Mouse (Mus musculus) C2C12 (cell line): Measurements from ENCODE around the gene Acoxl. TPM values are rescaled to one million over a fixed set of nuclear protein-coding genes. Genes with fewer than 3 reads are reported as not detected.

Experiments used
- H3K27me3 ChIP-seq: one replicate; pipeline ENCODE4 v1.6.1; 2011; ENCODE audit not compliant: control insufficient read depth, insufficient read depth, insufficient read length
- H3K36me3 ChIP-seq: one replicate; pipeline ENCODE4 v1.6.1; 2011; ENCODE audit not compliant: control insufficient read depth, insufficient read depth
- H3K4me3 ChIP-seq: one replicate; pipeline ENCODE4 v1.5.1; 2011; ENCODE audit warnings: mild to moderate bottlenecking, control low read depth; ENCODE audit not compliant: poor library complexity, insufficient read depth, severe bottlenecking
- H3K79me2 ChIP-seq: one replicate; pipeline ENCODE4 v1.6.1; 2011; ENCODE audit not compliant: control insufficient read depth, insufficient read depth
- H3K79me3 ChIP-seq: one replicate; pipeline ENCODE4 v1.6.1; 2011; ENCODE audit warnings: low read depth, control low read depth
- H3ac ChIP-seq: one replicate; pipeline ENCODE3; 2011; ENCODE audit warnings: low read depth; ENCODE audit not compliant: control insufficient read depth, insufficient read length
- CEBPB ChIP-seq: IDR thresholded peaks from one replicate; pipeline ENCODE4 v1.6.1; 2011; ENCODE audit warnings: low read depth, mild to moderate bottlenecking, control low read depth, moderate library complexity
- CTCF ChIP-seq: IDR thresholded peaks from one replicate; pipeline ENCODE4 v1.5.1; 2011; ENCODE audit not compliant: control insufficient read depth, insufficient read depth, insufficient read length
- FOSL1 ChIP-seq: IDR thresholded peaks from one replicate; pipeline ENCODE4 v1.8.0; 2011; ENCODE audit warnings: mild to moderate bottlenecking, low read length; ENCODE audit not compliant: poor library complexity, insufficient read depth, severe bottlenecking
- MAX ChIP-seq: IDR thresholded peaks from one replicate; pipeline ENCODE4 v1.6.1; 2011; ENCODE audit warnings: mild to moderate bottlenecking, control low read depth
- MYOD1 ChIP-seq: IDR thresholded peaks from one replicate; pipeline ENCODE4 v1.6.1; 2011; ENCODE audit warnings: low read depth; ENCODE audit not compliant: control insufficient read depth, insufficient read length
- MYOG ChIP-seq: IDR thresholded peaks from one replicate; pipeline ENCODE4 v1.6.1; 2011; ENCODE audit not compliant: control insufficient read depth, insufficient read length; ENCODE audit errors: extremely low read depth
- USF1 ChIP-seq: IDR thresholded peaks from one replicate; pipeline ENCODE4 v1.6.1; 2011; ENCODE audit warnings: low read depth, mild to moderate bottlenecking, control low read depth, moderate library complexity
- polyA plus RNA-seq: library from polyadenylated mRNA; unstranded; fragments of >200 nt; fragmentation: generic; extraction: Trizol; gene quantifications from one replicate; pipeline ENCODE4 v1.2.1, GENCODE M21; 2012; ENCODE audit warnings: missing spikeins

Gene Acoxl
- polyA plus RNA-seq, 1 experiment: not detected

DNA sequence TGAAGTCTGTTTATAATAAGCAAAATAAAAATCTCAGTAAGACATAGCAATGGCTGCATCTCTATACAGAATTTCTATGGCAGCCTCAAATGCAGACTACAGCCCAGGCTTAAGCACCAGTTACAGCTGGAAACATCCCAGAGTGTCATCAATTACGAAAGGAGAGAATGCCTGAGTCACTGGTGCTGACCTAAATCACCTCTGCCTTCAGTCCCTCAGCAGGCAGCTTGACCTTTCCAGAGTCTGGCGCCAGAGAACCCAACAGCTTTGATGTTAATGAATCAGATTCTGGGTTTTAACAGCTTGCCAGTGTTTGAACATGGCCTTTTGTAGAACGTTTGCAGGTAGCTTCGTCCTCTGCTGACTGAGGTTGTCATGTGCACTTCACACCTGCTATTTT lies 193.4 kb downstream of the Acoxl start:
- H3K79me3 ChIP-seq: no peaks in the 10 kb centered on the region
- no peak overlapping the region for H3ac ChIP-seq
- no peaks in the 10 kb centered on the region for H3K36me3 ChIP-seq
- no peak overlapping the region for H3K4me3 ChIP-seq
- H3K27me3 ChIP-seq: no peaks in the 10 kb centered on the region
- TF ChIP-seq MYOD1: no peak
- no peak for TF ChIP-seq MYOG
- no peak for TF ChIP-seq USF1
- no peak for TF ChIP-seq MAX
- no peak for TF ChIP-seq CTCF
- no peak for TF ChIP-seq FOSL1
- no peak for TF ChIP-seq CEBPB
- H3K79me2 ChIP-seq: no peaks in the 10 kb centered on the region

DNA sequence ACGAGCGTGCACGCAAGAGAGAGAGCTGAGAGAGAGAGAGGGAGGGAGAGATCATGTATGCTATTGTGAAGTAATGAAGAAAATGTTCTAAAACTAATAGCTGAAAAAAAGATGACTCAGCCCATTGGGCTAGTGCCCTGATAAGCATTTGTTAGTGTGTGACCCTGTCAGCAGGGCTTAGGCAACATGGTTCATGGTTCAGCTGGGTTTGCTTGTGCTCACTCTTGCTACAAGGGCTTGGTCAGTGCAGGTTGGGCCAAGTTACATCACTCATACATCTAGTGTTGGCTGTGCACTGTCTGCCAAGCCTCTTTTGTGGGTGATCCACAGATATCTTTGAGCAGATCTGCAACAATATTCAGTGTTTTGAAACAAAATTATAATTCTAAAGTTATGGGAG lies 194.8 kb downstream of the Acoxl start:
- H3K27me3 ChIP-seq: no peaks in the 10 kb centered on the region
- H3K79me2 ChIP-seq: no peaks in the 10 kb centered on the region
- H3K79me3 ChIP-seq: no peaks in the 10 kb centered on the region
- H3K4me3 ChIP-seq: no peak overlapping the region
- H3ac ChIP-seq: no peak overlapping the region
- H3K36me3 ChIP-seq: no peaks in the 10 kb centered on the region
- TF ChIP-seq FOSL1 (no peak), CTCF (no peak), MYOD1 (no peak), CEBPB (no peak), MYOG (no peak), USF1 (no peak), MAX (no peak)

DNA sequence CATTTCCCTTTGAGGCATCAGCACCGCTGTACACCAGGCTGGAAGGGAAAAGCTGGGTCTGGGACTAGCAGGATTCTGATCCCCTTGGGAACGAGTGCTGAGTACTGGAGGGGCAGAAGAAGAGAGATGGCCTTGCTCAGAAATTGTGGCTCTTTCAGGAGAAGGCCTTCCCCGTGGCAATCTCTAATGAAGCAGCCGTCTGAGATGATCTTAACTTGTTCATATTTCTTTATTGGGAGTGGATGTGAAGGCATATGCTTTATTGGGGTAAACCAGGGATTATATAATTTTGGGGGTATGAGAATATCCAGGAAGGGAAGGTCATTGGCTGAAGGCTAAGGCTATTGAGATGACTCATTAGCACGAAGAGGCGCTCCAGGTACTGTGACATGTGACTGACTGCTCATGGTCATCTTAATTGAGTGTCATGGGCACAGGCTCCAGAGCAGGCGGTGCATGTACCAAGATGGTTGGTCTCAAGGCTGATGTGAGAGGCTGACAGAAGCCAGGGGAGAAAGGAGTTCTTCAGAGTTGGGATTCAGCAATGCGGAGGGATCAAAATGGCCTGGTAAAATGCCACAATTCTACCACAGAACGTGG lies 195.5 kb downstream of the Acoxl start:
- no peaks in the 10 kb centered on the region for H3K79me3 ChIP-seq
- no peaks in the 10 kb centered on the region for H3K79me2 ChIP-seq
- H3K36me3 ChIP-seq: no peaks in the 10 kb centered on the region
- H3ac ChIP-seq: no peak overlapping the region
- H3K4me3 ChIP-seq: no peak overlapping the region
- TF ChIP-seq FOSL1 (no peak), CEBPB (no peak), CTCF (no peak), MYOG (no peak), USF1 (no peak), MAX (no peak), MYOD1 (no peak)
- H3K27me3 ChIP-seq: no peaks in the 10 kb centered on the region

DNA sequence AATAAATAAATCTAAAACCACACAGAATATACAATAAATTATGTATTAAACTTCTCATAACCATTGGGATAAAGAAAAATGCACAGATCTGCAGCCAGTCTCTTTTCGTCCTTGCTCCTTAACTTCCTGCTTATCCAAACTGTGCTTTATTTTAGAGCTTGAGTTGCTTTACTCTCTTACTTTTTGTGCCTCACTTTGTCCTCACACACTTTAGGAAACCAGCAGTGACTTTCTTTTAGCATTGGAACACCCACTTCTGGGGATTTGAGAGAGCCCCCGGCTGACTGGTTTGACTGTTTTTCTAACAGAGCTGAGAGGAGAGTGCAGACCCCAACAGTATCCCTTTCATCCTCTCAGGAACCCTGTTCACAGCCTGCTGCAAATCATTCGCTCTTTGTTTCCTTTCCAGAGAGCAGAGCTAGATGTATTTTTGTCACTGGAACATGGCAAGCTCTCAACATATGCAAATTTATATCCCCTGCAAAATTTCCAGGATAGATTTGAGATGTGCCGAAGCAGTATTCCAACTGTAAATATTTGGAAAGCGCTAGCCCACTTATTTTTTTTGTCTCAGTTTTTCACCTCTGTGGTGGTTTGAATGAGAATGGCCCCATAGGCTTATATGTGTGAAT lies 199.7 kb downstream of the Acoxl start:
- no peaks in the 10 kb centered on the region for H3K27me3 ChIP-seq
- no peak overlapping the region for H3ac ChIP-seq
- TF ChIP-seq MAX (no peak), MYOG (no peak), FOSL1 (no peak), CTCF (no peak), MYOD1 (no peak), CEBPB (no peak), USF1 (no peak)
- H3K4me3 ChIP-seq: no peak overlapping the region
- no peaks in the 10 kb centered on the region for H3K79me3 ChIP-seq
- H3K79me2 ChIP-seq: no peaks in the 10 kb centered on the region
- no peaks in the 10 kb centered on the region for H3K36me3 ChIP-seq

DNA sequence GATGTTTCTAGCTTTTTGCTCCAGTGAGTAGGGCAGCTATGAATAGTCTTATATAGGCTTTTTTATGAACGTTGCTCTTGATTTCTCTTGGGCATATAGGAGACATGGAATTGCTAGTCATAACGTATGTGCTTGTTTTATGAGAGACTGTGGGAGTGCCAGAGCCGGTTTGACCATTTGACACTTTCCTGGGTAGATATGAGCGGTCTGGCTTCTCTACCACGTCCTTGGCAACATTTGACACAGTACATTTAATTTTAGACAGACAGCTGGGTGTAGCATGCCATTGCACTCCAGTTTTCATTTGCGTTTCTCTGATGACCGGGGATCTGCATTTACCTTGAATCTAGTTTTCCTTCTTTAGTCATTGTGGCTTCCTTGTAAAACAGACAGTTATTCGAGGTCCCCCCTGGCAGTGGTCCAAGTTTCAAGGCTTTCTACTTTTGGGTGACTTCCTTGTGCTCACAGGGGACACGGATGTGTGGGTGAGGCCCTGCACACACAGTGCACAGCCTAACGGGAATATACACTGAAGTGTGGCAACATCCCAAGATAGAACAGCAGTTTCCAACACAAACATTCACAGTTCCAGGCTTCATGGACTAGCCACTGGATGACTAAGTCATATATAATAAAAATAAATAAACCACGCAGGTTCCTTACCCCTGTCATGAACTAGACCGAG lies 202.5 kb downstream of the Acoxl start:
- no peaks in the 10 kb centered on the region for H3K79me3 ChIP-seq
- H3K79me2 ChIP-seq: no peaks in the 10 kb centered on the region
- H3ac ChIP-seq: no peak overlapping the region
- peaks cover 3% of the 10 kb centered on the region for H3K27me3 ChIP-seq
- no peaks in the 10 kb centered on the region for H3K36me3 ChIP-seq
- TF ChIP-seq CTCF (no peak), MYOD1 (no peak), MAX (no peak), CEBPB (no peak), USF1 (no peak), MYOG (no peak), FOSL1 (no peak)
- no peak overlapping the region for H3K4me3 ChIP-seq
